Mouse (Mus musculus): ENCODE results near the gene Slc25a44. TPM values are rescaled to one million over a fixed set of nuclear protein-coding genes. Genes with fewer than 3 reads are reported as not detected.

Slc25a44 gene
- polyA plus RNA-seq, 1 experiment from 2014 or later, result 21.7 TPM

DNA sequence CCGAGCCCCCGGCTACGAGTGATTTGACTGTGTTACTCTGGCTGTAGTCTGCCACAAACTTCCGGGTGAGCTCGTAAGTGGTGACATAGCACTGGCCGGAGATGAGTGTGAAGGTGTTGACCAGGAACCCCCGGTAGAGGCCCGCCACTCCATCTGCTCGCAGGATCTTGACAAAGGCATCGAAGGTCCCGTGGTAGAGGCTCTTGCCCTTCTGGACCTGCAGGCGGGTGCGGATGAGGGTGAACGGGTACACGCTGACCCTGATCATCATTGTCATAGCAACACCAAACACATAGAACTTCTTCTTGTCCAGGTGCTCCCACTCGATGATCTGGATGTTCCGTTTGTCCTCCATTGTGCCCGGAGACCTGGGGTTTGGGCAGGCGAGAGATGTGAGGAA is 4.2 kb downstream of the Slc25a44 start:
- no peak for ATAC-seq (ENCODE audit: low FRiP score, low TSS enrichment)
- Histone ChIP-seq H3K4me3 (ENCODE audit: low read length) (no peak overlapping the region), H3K4me1 (ENCODE audit: insufficient read depth, low read length) (peaks cover 16% of the 10 kb centered on the region), H3K27me3 (ENCODE audit: insufficient read depth, low read length) (no peaks in the 10 kb centered on the region), H3K9me3 (ENCODE audit: low read length) (no peaks in the 10 kb centered on the region), H3K27ac (ENCODE audit: low read length) (no peak overlapping the region), H3K9ac (replicated peaks; ENCODE audit: low read length) (no peak overlapping the region), H3K36me3 (ENCODE audit: insufficient read depth, low read length) (peaks cover 44% of the 10 kb centered on the region), H3K4me2 (replicated peaks; ENCODE audit: low read depth, low read length) (no peak overlapping the region)
- 90% methylated on average over 19 of the region's 19 CpGs for WGBS

DNA sequence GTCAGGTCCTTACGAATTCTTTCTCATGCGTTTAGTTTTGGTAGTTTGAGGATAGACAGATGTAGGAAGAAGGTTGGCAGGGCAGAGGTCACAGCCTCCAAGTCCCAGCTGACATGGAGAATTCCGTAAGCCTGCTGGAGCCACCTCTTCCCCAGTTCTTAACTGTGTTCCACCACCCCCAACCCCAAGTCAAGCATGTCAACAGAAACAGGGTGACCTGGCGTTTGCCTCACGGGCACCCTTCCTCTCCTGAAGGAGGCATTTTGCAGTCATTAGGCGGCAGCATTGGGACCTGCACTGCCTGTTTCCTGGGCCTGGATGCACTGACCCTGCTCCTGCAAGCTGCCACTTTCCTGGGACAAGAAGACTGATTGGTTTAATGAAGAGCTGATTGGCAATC is 6.9 kb downstream of the Slc25a44 start:
- no peaks in the 10 kb centered on the region for H3K27me3 ChIP-seq (ENCODE audit: insufficient read depth, low read length)
- H3K4me3 ChIP-seq (ENCODE audit: low read length), result no peak overlapping the region
- no peak overlapping the region for H3K27ac ChIP-seq (ENCODE audit: low read length)
- WGBS, result 68% methylated on average over 6 of the region's 6 CpGs
- H3K4me1 ChIP-seq (ENCODE audit: insufficient read depth, low read length), result peaks cover 4% of the 10 kb centered on the region; the same call in 1 of the 2 replicates
- ATAC-seq (ENCODE audit: low FRiP score, low TSS enrichment), result no peak
- no peak overlapping the region for H3K9ac ChIP-seq (replicated peaks; ENCODE audit: low read length)
- H3K4me2 ChIP-seq (replicated peaks; ENCODE audit: low read depth, low read length), result no peak overlapping the region
- H3K9me3 ChIP-seq (ENCODE audit: low read length), result no peaks in the 10 kb centered on the region
- peaks cover 52% of the 10 kb centered on the region for H3K36me3 ChIP-seq (ENCODE audit: insufficient read depth, low read length)

DNA sequence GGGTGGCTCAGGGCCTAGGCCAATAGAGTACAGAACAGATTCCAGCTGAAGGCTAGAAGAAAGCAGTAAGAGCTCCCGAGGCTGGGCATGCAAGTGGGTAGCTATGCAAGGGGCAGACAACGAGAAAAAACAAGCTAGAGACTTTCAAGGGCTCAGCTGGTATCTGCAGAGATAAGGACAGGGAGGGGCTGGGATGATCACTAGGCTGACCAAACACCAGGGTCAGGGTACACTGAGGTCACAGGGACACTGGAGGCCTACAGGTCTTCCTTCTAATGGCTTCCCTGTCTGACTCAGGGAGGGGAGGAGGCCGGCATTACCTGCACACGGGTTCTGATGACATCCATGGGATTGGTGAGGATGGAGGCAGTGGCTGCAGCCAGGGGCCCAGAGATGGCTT is 9.3 kb downstream of the Slc25a44 start:
- Histone ChIP-seq H3K9me3 (ENCODE audit: low read length) (no peaks in the 10 kb centered on the region), H3K27me3 (ENCODE audit: insufficient read depth, low read length) (no peaks in the 10 kb centered on the region), H3K9ac (replicated peaks; ENCODE audit: low read length) (no peak overlapping the region), H3K4me2 (replicated peaks; ENCODE audit: low read depth, low read length) (no peak overlapping the region), H3K36me3 (ENCODE audit: insufficient read depth, low read length) (peaks cover 54% of the 10 kb centered on the region), H3K4me3 (ENCODE audit: low read length) (no peak overlapping the region), H3K4me1 (ENCODE audit: insufficient read depth, low read length) (peaks cover 7% of the 10 kb centered on the region; the same call in 1 of the 2 replicates), H3K27ac (ENCODE audit: low read length) (no peak overlapping the region)
- 89% methylated on average over 4 of the region's 4 CpGs for WGBS
- no peak for ATAC-seq (ENCODE audit: low FRiP score, low TSS enrichment)

DNA sequence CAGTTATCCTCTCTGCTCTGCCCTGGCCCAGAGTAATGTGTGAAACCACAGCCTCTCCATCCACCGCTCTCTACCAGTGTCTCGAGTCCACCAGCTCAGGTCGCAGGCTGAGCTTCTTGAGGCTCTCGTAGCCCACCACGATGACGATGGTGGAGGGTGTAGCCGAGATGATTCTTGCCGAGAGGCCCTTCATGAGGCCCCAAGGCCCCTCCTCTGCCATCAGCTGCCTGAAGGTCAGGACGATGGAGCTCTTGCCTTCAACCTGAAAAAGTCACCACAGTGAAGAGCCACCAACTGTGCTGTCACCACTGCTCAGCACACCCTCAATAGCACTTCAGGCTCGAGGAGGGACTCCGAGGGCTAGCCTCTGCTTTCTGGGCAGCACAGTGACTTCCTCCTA is 12.3 kb downstream of the Slc25a44 start:
- Histone ChIP-seq H3K4me3 (ENCODE audit: low read length) (no peak overlapping the region), H3K27me3 (ENCODE audit: insufficient read depth, low read length) (no peaks in the 10 kb centered on the region), H3K27ac (ENCODE audit: low read length) (no peak overlapping the region), H3K36me3 (ENCODE audit: insufficient read depth, low read length) (peaks cover 30% of the 10 kb centered on the region), H3K4me1 (ENCODE audit: insufficient read depth, low read length) (peaks cover 18% of the 10 kb centered on the region), H3K9me3 (ENCODE audit: low read length) (no peaks in the 10 kb centered on the region), H3K9ac (replicated peaks; ENCODE audit: low read length) (no peak overlapping the region), H3K4me2 (replicated peaks; ENCODE audit: low read depth, low read length) (no peak overlapping the region)
- 85% methylated on average over 11 of the region's 11 CpGs for WGBS
- ATAC-seq (ENCODE audit: low FRiP score, low TSS enrichment), result no peak

DNA sequence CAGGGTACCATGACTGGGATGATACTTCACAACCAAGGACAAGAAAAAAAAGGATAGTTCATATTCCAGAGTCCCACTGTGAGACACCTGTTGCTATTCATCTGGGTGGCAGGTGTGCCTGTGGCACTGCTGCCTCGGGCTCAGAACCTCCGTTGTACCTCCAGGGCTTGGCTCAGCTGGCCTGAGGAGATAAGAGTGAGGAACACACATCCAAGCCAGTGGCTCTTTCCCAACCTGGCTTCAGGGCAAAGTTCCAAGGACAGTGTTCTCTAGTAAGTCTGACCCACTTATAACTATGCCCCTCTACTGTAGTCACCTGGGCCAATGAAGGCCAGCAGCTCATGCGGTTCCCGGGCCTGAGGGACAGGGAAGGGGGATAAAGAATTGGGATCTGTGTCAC is 13.3 kb downstream of the Slc25a44 start:
- H3K9ac ChIP-seq (replicated peaks; ENCODE audit: low read length), result no peak overlapping the region
- WGBS, result 92% methylated on average over 4 of the region's 4 CpGs
- H3K27ac ChIP-seq (ENCODE audit: low read length), result no peak overlapping the region
- H3K9me3 ChIP-seq (ENCODE audit: low read length), result no peaks in the 10 kb centered on the region
- H3K4me3 ChIP-seq (ENCODE audit: low read length), result no peak overlapping the region
- ATAC-seq (ENCODE audit: low FRiP score, low TSS enrichment), result no peak
- H3K36me3 ChIP-seq (ENCODE audit: insufficient read depth, low read length), result peaks cover 25% of the 10 kb centered on the region
- no peaks in the 10 kb centered on the region for H3K27me3 ChIP-seq (ENCODE audit: insufficient read depth, low read length)
- peaks cover 26% of the 10 kb centered on the region for H3K4me1 ChIP-seq (ENCODE audit: insufficient read depth, low read length)
- no peak overlapping the region for H3K4me2 ChIP-seq (replicated peaks; ENCODE audit: low read depth, low read length)

DNA sequence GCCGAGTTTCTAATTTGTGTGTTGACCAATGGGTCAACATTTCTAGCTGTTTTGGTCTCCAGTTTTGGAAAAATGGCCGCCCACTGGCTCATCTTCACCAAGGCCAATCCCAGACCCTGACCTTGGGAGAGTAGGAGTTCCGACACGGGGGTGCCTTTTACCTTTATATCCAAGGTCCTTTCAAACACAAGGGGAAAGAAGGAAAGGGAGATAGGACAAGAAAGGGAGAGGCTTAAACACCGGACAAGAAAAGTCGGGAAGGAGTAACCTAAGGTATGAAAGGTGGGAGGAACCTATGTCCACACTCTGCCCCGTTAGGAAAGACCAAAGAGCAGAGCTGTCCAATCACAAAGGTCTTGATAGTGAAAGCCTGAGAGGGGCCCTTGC is 14.3 kb downstream of the Slc25a44 start:
- 24% methylated on average over 7 of the region's 7 CpGs for WGBS

DNA sequence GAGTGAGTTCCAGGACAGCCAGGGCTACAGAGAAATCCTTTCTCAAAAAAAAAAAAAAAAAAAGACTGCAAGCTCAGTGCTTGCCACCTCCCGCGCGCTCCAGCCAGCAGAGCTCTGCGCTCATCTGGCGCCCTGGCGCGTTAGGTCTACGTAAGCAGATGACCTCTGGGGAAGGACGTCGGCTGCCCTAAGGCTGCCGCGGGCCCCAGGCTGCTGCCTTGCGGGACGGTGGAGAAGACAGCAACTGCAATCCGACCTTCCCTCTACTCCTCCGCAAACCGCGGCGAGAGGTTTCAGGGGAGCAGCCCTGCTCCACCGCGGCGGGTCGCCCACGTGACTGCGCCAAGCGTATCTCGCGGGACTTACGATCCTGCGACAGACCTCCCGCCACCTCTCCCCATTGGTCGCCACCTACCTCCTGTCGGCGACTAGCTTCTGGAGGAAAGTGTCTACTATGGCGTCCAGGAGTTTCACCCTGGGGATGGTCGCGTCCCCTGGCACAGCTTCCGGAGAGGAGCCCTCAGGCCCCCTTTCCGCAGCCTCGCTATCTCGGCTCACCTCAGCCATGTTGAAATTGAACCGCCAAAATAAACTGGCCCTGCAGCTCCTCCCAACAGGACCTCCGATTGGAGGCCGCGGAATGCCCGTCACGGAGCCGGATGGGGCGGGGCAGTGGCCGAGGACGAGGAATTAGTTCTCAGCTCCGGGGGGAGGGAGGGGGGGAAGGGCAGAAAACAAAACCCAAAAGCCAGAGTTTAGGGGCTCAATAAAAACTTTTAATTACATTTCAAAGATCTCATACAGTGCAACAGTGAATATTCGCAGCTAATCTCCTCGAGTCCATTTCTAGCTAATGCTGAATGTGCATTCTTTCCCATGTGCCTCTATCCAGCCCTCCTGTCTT is 14.9 kb downstream of the Slc25a44 start, which contains the start of gene Pmf1:
Pmf1 (minus strand) TSS at position 591 of the 904 bp plus-strand sequence.
- peak; percentile 92 for ATAC-seq (ENCODE audit: low FRiP score, low TSS enrichment)

More for the DNA sequence above, 14.3 kb downstream of the Slc25a44 start:
- Histone ChIP-seq H3K4me1 (ENCODE audit: insufficient read depth, low read length) (peaks cover 30% of the 10 kb centered on the region), H3K4me3 (ENCODE audit: low read length) (peak overlapping the region; percentile 76), H3K9me3 (ENCODE audit: low read length) (no peaks in the 10 kb centered on the region), H3K27me3 (ENCODE audit: insufficient read depth, low read length) (no peaks in the 10 kb centered on the region), H3K36me3 (ENCODE audit: insufficient read depth, low read length) (peaks cover 17% of the 10 kb centered on the region), H3K4me2 (replicated peaks; ENCODE audit: low read depth, low read length) (peak overlapping the region; percentile 51), H3K27ac (ENCODE audit: low read length) (peak overlapping the region; percentile 98), H3K9ac (replicated peaks; ENCODE audit: low read length) (peak overlapping the region; percentile 92)
- no peak; the same call in 1 of the 2 replicates for ATAC-seq (ENCODE audit: low FRiP score, low TSS enrichment)

DNA sequence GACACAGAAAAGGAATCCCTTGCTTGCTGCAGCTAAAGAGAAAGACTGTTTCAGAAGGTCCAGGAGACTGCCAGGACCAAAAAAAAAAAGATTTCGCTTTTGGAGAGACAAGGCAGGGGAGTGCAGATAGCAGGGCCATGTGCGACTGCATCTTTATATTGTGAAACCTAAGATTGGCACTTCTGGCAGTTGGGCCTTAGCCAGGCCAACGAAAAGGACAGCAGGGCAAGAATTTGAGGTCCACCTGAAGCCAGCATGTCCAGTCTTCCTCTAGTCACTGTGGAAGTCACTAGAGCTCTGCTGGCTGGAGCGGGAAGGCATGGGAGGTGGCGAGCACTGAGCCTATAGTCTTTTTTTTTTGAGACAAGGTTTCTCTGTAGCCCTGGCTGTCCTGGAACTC is 16.0 kb downstream of the Slc25a44 start:
- WGBS, result 38% methylated on average over 5 of the region's 5 CpGs
- no peaks in the 10 kb centered on the region for H3K9me3 ChIP-seq (ENCODE audit: low read length)
- peak overlapping the region; percentile 36; the same call in 1 of the 2 replicates for H3K27ac ChIP-seq (ENCODE audit: low read length)
- H3K9ac ChIP-seq (replicated peaks; ENCODE audit: low read length), result peak overlapping the region; percentile 92
- H3K27me3 ChIP-seq (ENCODE audit: insufficient read depth, low read length), result no peaks in the 10 kb centered on the region
- peak overlapping the region; percentile 76 for H3K4me3 ChIP-seq (ENCODE audit: low read length)
- ATAC-seq (ENCODE audit: low FRiP score, low TSS enrichment), result no peak
- H3K4me2 ChIP-seq (replicated peaks; ENCODE audit: low read depth, low read length), result peak overlapping the region; percentile 51
- H3K36me3 ChIP-seq (ENCODE audit: insufficient read depth, low read length), result peaks cover 9% of the 10 kb centered on the region
- H3K4me1 ChIP-seq (ENCODE audit: insufficient read depth, low read length), result peaks cover 30% of the 10 kb centered on the region

More for the DNA sequence above, 14.9 kb downstream of the Slc25a44 start, which contains the start of gene Pmf1:
- Histone ChIP-seq H3K4me2 (replicated peaks; ENCODE audit: low read depth, low read length) (peak within 1 kb of the TSS; percentile 51), H3K9ac (replicated peaks; ENCODE audit: low read length) (peak within 1 kb of the TSS; percentile 92), H3K4me1 (ENCODE audit: insufficient read depth, low read length) (peaks cover 30% of the 10 kb centered on the region), H3K9me3 (ENCODE audit: low read length) (no peaks in the 10 kb centered on the region), H3K4me3 (ENCODE audit: low read length) (peak within 1 kb of the TSS; percentile 76), H3K27me3 (ENCODE audit: insufficient read depth, low read length) (no peaks in the 10 kb centered on the region), H3K27ac (ENCODE audit: low read length) (peak within 1 kb of the TSS; percentile 98), H3K36me3 (ENCODE audit: insufficient read depth, low read length) (peaks cover 13% of the 10 kb centered on the region)
- under 1% methylated on average over 54 of the region's 54 CpGs for WGBS

DNA sequence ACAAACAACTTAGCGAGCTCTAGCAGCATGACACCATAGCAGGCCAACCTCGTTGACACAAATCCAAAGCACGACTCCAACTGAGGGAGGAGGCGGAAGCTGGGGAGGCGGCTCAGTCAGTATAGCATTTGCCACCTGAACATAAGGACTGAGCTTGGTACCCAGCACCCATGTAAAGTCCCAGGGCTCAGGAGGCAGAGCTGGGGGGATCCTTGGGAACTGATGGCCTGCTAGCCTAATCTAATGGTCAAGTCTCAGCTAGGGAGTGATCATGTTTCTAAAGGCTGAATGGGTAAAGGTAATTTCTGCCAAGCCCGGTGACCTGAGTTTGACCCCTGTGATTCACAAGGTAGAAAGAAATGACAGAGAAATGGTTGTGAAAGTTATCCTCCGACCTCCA is 17.4 kb downstream of the Slc25a44 start:
- H3K36me3 ChIP-seq (ENCODE audit: insufficient read depth, low read length), result peaks cover 12% of the 10 kb centered on the region
- no peak for ATAC-seq (ENCODE audit: low FRiP score, low TSS enrichment)

DNA sequence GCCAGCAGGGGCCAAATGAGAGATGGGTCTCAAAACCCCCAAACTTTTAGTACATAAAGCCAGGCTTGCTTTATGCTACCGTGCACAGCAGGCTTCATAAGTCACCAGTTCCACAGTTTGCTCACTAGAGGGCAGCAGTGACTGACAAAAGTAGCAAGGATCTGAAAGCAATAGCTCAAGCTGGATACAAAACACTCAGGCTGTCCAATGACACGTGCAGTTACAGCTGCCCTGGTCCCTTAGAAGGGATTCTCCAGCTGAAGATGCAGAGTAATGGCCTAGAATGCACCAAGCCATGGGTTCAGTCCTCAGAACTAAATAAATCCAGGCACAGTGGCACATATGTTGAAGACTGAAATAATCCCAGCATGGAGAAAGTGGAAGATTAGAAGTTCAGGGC is 17.8 kb downstream of the Slc25a44 start:
- H3K36me3 ChIP-seq (ENCODE audit: insufficient read depth, low read length), result peaks cover 7% of the 10 kb centered on the region
- peak overlapping the region; percentile 53; the same call in 1 of the 2 replicates for H3K9ac ChIP-seq (replicated peaks; ENCODE audit: low read length)
- ATAC-seq (ENCODE audit: low FRiP score, low TSS enrichment), result no peak
- no peak overlapping the region for H3K4me3 ChIP-seq (ENCODE audit: low read length)
- H3K27ac ChIP-seq (ENCODE audit: low read length), result no peak overlapping the region
- H3K9me3 ChIP-seq (ENCODE audit: low read length), result no peaks in the 10 kb centered on the region
- H3K4me1 ChIP-seq (ENCODE audit: insufficient read depth, low read length), result peaks cover 30% of the 10 kb centered on the region
- H3K4me2 ChIP-seq (replicated peaks; ENCODE audit: low read depth, low read length), result no peak overlapping the region
- 1% methylated on average over 2 of the region's 2 CpGs for whole genome bisulfite sequencing
- no peaks in the 10 kb centered on the region for H3K27me3 ChIP-seq (ENCODE audit: insufficient read depth, low read length)

More for the DNA sequence above, 17.4 kb downstream of the Slc25a44 start:
- Histone ChIP-seq H3K4me3 (ENCODE audit: low read length) (no peak overlapping the region), H3K4me1 (ENCODE audit: insufficient read depth, low read length) (peaks cover 30% of the 10 kb centered on the region), H3K9me3 (ENCODE audit: low read length) (no peaks in the 10 kb centered on the region), H3K27me3 (ENCODE audit: insufficient read depth, low read length) (no peaks in the 10 kb centered on the region), H3K4me2 (replicated peaks; ENCODE audit: low read depth, low read length) (no peak overlapping the region), H3K27ac (ENCODE audit: low read length) (no peak overlapping the region), H3K9ac (replicated peaks; ENCODE audit: low read length) (0 out of 2 replicates have a peak overlapping the region, but pooled peaks have one; percentile 6)
- 53% methylated on average over 7 of the region's 7 CpGs for WGBS

All from kidney, embryonic 16.5 days (tissue).